Mouse (Mus musculus): ENCODE measurements around the gene Tubd1. TPM values are rescaled to one million over a fixed set of nuclear protein-coding genes. Genes with fewer than 3 reads are reported as not detected.

The Tubd1 gene
- total RNA-seq, 2 experiments from 2014 or later, result 4.6 to 4.8 TPM

- intact Hi-C loops (cut with DNase I), result no loop called here
- no peak for DNase-seq (ENCODE audit: low spot score)
These were observed 2.6 kb downstream of the Tubd1 start for GRCm38 (mm10) chr11:86547412-86547811.

GRCm38 (mm10) chr11:86553525-86553924, 8.7 kb downstream of the Tubd1 start:
- intact Hi-C loops (cut with DNase I), result no loop called here
- DNase-seq (ENCODE audit: low spot score), result no peak

- intact Hi-C loops (cut with DNase I), result no loop called here
- DNase-seq (ENCODE audit: low spot score), result no peak
These were observed 13.5 kb downstream of the Tubd1 start for GRCm38 (mm10) chr11:86558258-86558657.

- intact Hi-C loops (cut with DNase I), result loop anchor here (1.0 to 5.0 kb wide), 2 partner anchors 87 to 444 kb away; no protein-coding TSS in a partner anchor
- no peak for DNase-seq (ENCODE audit: low spot score)
These were observed 23.6 kb downstream of the Tubd1 start for GRCm38 (mm10) chr11:86568425-86568824.

- DNase-seq (ENCODE audit: low spot score), result no peak
- intact Hi-C loops (cut with DNase I), result no loop called here
These were observed 25.5 kb downstream of the Tubd1 start for GRCm38 (mm10) chr11:86570261-86570746.

GRCm38 (mm10) chr11:86571047-86571855, 26.5 kb downstream of the Tubd1 start:
- intact Hi-C loops (cut with DNase I), result no loop called here
- DNase-seq (ENCODE audit: low spot score), result no peak

GRCm38 (mm10) chr11:86571871-86572270, 27.1 kb downstream of the Tubd1 start:
- intact Hi-C loops (cut with DNase I), result no loop called here
- DNase-seq (ENCODE audit: low spot score), result no peak

GRCm38 (mm10) chr11:86572623-86573022, 27.8 kb downstream of the Tubd1 start:
- DNase-seq (ENCODE audit: low spot score), result no peak
- intact Hi-C loops (cut with DNase I), result no loop called here

GRCm38 (mm10) chr11:86573646-86574231, 28.9 kb downstream of the Tubd1 start:
- intact Hi-C loops (cut with DNase I), result no loop called here
- no peak for DNase-seq (ENCODE audit: low spot score)

GRCm38 (mm10) chr11:86574408-86574807, 29.6 kb downstream of the Tubd1 start:
- intact Hi-C loops (cut with DNase I), result no loop called here
- DNase-seq (ENCODE audit: low spot score), result no peak

GRCm38 (mm10) chr11:86575632-86576378, 31.0 kb downstream of the Tubd1 start:
- no peak for DNase-seq (ENCODE audit: low spot score)
- intact Hi-C loops (cut with DNase I), result no loop called here

- intact Hi-C loops (cut with DNase I), result no loop called here
- peak; percentile 53 for DNase-seq (ENCODE audit: low spot score)
These were observed 32.4 kb downstream of the Tubd1 start for GRCm38 (mm10) chr11:86577231-86577630.

GRCm38 (mm10) chr11:86578106-86578808, 33.5 kb downstream of the Tubd1 start:
- no peak for DNase-seq (ENCODE audit: low spot score)
- intact Hi-C loops (cut with DNase I), result no loop called here

- peak; percentile 62 for DNase-seq (ENCODE audit: low spot score)
- intact Hi-C loops (cut with DNase I), result no loop called here
These were observed 34.3 kb downstream of the Tubd1 start for GRCm38 (mm10) chr11:86578809-86579730.

GRCm38 (mm10) chr11:86579731-86580318, 35.0 kb downstream of the Tubd1 start:
- DNase-seq (ENCODE audit: low spot score), result no peak
- intact Hi-C loops (cut with DNase I), result no loop called here

GRCm38 (mm10) chr11:86580319-86581113, 35.7 kb downstream of the Tubd1 start:
- intact Hi-C loops (cut with DNase I), result no loop called here
- DNase-seq (ENCODE audit: low spot score), result no peak

- intact Hi-C loops (cut with DNase I), result no loop called here
- DNase-seq (ENCODE audit: low spot score), result peak; percentile 28
These were observed 36.5 kb downstream of the Tubd1 start for GRCm38 (mm10) chr11:86581250-86581753.
